Mouse (Mus musculus) 3134 (cell line): ENCODE results near the gene Bhmt2.

Experiments
- DNase-seq: peaks from one replicate; pipeline ENCODE4 v3.0.0-alpha.2; 2011; ENCODE audit warnings: low spot score; ENCODE audit not compliant: insufficient read length; ENCODE audit errors: extremely low read depth

Bhmt2 gene

DNA sequence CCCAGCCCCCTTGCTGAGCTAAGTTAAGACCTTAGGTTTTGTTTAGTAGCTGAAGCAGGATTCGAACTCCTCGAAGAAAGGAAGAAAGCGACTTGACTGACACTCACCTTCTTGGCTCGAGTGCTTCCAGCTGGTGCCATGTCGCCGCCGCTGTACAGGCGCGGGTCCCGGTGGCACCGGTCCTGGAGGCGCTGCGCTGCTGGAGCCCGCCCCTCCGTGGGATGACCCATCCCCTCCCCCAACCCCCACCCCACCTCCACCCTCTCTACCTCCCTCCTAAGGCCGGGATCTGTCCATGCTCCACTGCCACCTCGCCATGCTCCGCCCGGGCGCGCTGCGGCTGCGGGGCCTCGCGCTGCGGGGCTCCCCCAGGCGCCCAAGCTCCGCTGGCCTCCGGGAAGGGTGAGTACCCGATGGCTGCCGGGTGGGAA lies at the start of gene Bhmt2, which contains the start of gene Dmgdh:
Gene Bhmt2 (minus strand): TSS at position 172 of the 431 bp plus-strand sequence.
Gene Dmgdh (plus strand): TSS at position 303 of the 431 bp plus-strand sequence.
- no peak for DNase-seq

DNA sequence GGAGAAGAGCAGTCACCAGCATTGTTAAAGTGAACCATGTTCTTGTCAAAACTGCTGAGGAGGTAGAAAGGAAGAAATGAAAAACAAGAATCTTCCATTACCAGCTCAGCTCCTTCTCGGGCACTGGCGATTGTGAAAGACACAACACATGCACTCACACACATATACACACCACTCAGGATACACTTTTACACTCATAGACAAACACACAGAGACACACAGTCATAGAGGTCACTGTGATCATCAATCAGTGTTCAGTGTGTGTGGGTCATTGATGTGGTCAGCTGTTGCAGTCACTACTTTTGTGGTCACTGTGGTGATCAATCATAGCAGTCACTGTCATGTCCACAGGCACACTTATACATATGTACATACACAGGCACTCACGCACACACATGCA lies 49.4 kb upstream of the Bhmt2 start:
- DNase-seq, result no peak

DNA sequence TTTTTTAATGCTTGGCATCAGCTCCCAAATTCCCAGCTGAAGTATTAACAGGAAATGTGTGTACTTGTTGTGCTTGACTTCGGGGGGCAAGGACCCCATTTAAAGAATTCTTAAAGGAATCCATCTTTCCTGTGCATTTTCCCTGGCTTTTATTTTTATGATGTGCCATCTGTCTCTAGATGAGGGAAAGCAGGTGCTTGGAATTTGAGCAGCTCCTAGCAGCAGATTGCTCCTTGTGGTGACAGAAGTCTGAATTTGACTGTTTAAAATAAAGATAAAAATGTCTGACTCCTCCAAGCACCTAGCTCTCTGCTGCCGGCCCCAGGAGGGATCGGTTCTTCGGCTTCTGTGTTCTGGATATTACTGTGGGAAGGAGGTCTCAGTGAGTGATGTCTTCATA lies 47.8 kb upstream of the Bhmt2 start:
- DNase-seq, result no peak

DNA sequence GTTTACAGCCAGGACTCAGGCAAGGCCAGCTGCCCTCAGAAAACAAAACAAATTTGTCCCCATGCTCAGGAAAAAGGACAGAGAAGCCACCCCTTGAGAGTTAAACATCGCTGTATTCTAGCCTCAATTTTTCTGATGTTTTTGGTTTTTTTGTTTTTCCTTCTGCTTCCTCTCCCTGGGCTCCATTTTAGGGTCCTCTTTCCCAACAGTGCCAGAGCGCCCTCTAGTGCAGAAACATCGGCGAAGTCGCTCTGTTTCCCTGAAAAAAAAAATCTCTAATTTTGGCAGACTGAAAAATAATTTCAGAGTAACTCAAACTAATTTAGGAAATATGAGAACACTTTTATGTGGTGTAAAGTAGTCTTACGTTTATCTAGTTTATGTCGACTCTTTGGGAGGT lies 44.8 kb upstream of the Bhmt2 start:
- peak; percentile 9 for DNase-seq

DNA sequence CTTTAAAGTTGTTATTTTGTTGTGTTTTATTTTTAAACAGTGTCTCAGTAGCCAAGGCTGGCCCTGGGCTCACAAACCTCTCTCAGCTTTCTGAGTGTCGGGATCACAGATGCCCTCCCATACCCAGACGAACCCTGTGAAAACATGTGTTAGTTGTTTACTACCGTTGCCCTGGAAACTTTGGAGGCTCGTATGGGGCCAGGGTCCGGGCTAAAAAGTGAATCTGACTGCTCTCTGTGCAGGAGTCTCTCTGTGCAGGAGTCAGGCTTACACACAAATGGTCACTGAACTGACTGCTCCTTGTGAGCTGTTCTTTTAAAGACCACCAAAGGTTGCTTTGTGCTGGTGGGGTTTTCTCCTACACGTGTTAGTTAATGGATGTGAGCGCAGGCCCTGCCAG lies 43.0 kb upstream of the Bhmt2 start:
- DNase-seq, result no peak

DNA sequence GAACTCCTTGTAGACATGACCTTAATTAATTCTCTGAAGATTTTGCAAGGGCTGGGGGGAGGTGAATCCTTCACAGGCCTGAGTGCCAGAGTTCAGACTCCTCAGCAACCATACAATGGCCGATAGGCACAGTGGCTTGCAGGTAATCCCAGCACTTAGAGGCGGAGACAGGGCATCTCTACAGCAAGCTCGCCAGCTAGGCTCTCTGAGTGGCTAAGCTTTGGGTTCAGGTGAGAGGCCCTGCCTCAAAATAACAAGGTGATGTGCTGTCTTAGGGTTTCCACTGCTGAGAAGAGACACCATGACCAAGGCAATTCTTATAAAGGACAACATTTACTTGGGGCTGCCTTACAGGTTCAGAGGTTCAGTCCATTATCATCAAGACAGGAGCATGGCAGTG lies 39.7 kb upstream of the Bhmt2 start:
- DNase-seq, result no peak

DNA sequence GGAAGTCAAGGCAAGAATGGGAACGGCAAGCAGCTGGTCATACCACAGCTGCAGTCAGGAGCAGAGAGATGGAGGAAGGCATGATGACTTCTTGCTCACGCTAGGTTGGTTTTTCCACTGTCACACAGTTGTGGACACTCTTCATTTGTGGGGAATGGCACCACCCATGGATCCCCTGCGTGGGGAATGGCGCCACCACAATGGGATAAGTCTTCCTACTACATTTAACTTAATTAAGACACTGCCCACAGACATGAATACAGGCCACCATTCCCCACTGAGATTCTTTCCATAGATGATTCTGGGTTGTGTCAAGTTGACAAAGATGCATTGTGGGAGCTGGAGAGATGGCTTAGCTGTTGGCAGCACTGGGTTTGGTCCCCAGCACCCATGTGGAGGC lies 38.3 kb upstream of the Bhmt2 start:
- DNase-seq, result no peak

DNA sequence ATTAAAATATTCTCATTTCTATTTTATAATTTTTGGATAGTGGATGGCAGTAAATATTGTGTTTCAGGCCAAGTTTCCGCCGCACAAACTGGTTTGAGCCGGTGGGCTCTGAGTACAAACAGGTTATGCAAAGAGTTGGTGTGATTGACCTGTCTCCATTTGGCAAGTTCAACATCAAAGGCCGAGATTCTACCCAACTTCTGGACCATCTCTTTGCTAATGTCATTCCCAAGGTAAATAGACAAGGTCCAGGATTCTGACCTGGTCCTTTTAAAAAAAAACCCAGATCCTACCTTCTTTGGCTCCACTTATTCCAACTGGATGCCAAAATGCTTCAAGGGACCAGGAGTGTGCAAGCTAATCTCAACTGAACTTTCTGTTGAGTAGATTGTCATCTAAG lies 37.1 kb upstream of the Bhmt2 start:
- no peak for DNase-seq

DNA sequence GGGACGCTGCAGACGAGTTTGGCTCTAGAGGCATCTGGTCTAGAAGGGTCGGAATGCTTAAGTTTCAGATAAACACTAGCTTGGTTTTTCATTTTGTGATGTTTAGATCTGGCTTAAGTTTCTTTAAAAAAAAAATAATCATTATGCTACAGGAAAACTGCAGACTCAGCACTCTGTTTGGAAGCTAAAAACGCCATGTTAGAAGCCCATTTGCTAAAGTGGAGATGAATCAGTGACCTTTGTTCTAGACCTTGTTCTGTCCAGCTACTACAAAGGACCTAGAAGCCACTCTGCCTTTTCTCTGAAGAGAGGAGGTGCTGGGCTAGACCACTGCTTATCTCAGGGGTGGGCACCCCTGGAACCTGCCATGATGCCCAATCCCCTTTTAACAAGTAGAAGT lies 36.2 kb upstream of the Bhmt2 start:
- no peak for DNase-seq

DNA sequence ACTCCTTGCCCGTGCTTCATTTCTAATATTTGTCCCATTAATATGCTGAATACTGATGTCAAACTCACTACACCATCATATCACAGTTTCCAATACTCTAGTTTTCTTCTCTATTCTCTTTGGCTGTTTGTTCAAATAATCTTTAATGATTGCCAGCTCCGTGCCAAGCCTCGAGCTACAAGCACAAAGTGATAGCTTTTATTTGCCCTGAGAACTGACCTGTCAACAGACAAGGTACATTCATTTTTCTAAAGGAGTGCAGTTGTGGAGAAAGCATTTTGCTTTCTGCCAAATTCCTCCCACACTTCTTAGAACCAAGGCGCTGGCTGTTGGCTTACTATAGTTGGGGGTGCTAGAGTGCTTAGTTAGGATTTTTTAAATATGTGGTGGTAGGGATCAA lies 33.2 kb upstream of the Bhmt2 start:
- no peak for DNase-seq

DNA sequence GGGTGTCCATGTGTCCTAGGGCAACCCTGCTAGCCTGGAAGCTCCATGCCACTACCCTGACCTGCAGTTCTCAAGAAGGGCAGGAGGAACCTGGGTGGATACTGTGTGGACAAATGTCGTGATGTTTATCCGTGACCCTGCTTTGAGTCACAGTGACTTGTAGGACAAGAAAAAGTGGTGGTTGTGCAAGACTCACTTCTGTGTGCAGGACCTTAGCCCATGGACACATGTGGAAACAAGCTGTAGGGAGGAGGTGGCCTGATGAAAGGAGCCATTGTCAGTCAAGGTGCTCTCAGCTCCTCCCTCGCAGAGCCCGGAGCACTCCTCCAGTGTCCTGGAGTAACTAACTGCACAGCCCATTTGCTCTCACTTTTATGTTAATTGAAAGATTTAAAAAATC lies 31.6 kb upstream of the Bhmt2 start:
- no peak for DNase-seq

DNA sequence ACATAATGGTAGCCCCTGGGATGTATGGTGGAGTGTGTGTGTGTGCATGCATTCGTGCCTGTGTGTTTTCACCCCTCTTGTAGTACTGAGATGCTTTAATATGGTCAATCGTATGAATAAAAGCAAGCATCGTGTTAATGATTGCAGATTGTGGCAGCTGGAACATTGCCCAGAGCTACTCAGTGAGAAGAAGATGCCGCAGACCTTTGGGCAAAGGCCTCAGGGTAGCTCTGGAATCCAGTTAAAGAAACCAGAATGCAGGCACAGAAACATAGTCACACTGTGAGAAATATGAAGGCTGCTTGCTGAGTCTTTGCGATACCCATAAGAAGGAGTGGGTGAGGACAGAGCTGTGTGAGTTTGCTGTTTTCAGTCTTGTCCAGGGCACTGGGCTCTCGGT lies 24.8 kb upstream of the Bhmt2 start:
- no peak for DNase-seq

DNA sequence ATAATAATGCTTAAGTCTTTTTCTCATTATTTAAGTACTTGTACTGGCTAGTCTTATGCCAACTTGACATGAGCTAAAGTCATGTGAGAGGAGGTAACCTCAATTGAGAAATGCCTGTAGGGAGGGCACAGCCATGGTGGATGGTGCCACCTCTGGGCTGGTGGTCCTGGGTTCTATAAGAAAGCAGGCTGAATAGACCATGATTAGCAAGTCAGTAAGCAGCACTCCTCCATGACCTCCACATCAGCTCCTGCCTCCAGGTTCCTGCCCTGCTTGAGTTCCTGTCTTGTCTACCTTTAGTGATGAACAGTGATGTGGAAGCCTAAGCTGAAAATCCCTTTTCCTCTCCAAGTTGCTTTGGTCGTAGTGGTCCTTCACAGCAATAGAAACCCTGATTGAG lies 16.7 kb upstream of the Bhmt2 start:
- DNase-seq, result no peak

DNA sequence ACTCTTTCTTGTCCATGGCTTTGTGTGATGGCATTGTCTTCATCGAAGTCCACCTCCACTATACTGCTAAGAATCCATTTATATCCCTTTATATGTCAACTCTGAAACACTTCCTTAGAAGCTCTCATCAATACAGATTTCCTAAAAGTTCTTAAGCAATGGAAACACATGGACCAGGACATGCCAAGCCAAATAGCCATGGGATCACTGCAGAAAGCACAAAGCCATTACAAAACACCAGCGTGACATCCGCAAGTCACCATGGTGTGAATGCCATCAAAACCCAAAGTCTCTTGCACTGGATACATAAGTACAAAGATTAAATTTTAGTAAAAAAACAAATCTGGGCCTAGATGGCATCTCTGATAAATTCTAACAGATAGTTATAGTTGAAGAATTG lies 15.5 kb upstream of the Bhmt2 start:
- no peak for DNase-seq

DNA sequence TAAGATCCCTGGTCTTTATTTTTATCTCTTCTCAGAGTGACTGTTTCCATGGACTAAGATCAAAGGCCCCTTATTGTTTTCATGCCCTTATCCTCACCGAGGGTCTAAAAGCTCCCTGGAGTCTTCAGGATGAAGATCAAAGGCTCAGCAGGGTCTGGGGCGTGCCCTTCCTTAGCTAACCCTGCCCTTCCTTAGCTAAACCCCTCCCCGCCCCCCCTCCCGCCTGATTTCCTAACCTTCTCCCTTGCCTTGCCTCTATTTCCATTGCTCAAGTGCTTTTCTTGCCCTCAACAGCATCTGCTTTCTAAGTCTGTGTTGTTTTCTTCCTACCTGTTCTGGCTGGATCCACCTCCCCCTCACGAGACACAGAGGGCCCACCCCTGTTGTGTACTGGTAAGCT lies 13.2 kb upstream of the Bhmt2 start:
- no peak for DNase-seq

DNA sequence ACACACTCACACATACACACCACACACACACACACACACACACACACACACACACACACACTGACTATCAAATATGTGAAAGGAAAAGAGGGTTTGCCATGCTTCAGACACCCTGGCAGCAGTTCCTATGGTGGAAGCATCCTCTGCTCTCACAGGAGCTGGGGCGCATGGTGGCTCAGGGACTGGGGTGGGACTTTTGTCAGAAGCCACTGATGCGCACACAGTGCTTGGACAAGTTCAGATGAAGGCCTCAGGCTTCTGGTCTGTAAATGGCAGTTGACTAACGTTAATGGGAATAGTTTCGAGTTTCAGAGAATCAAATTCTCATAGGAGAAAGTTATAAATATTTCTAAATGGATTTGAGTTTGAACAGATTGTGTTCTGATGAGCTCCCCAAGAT lies 11.1 kb upstream of the Bhmt2 start:
- no peak for DNase-seq

DNA sequence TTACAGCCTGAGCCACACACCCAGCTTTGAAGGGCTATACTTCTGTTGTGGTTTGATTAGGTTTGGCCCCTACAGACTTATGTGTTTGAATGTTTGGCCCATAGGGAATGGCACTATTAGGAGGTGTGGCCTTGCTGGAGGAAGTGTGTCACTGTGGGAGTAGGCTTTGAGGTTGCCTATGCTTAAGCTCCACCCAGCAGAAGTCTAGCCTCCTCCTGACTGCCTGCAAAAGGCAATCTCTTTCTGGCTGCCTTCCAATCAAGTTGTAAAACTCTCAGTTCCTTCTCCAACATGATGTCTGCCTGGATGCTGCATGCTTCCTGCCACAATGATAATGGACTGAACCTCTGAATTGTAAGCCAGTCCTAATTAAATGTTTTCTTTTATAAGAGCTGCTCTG lies 9.2 kb upstream of the Bhmt2 start:
- no peak for DNase-seq

DNA sequence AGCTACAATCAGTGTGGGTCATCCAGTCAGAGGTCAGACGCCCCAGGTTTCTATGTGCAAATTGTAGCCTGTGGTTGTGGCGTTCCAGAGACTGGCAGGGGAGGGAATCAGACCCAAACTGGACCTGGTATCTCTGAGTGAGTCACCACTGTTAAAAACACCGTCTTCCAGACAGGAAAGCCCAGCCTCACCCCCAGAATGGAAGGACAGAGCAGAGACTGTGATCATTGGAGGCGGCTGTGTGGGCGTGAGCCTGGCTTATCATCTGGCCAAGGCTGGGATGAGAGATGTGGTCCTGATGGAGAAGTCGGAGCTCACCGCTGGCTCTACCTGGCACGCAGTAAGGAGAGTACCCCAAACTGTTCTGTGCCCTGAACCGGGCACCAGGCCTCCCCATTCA lies 2.8 kb upstream of the Bhmt2 start:
- DNase-seq, result no peak

DNA sequence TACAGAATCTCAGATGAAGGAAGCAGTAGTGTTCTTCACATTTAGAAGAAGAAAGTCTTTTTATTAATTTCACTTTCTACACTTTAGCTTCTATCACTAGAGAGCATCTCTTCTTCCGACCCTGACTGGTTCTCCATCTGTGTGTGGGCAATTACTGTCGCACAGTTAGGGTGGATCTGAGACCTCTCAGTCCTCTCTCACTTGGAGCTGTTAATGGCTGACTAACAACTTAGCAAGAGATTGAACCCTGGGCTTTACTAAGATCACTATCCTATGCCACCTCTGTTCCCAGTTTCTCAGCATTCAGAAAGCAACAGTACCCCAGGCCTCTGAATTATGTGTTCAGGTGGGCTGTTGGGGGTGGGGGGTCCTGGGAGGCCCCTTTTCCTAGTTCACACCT lies 806 bp downstream of the Bhmt2 start:
- no peak for DNase-seq

DNA sequence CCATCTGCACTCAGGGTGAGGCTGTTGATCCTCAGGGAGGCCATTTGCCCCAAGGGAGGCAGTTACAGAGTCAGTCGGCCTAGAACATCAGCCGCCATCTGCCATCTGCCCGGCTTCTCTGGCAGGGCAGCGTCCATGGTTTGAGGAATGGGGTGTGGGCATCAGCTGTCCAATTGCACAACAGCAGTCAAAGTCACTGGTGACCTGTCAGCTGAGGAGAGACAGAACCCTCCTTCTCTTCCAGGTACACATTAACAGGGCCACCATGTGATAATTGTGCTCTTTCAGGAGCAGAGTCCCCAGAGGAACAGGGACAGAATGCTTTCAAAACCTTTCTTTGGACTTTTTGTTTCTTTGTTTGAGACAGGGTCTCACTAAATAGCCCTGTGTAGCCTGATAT lies 1.7 kb downstream of the Bhmt2 start:
- no peak for DNase-seq

DNA sequence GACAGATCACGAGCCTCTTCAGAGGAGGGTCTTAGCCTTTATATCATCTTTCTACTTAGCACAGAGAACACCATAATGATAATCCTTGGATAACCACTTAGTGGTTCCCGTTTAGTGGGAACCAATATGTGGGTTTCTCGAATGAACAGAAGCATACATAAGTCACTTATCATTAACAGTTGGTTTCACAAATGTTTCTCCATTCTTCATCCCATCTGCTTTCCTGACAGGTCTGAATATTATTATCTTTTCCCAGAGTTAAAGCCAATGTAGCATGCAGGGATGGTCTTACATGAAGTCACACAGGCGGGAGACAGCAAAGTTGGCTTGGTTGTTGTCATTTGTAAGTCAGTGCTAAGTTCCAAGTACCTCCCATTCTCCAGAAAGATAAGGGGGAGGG lies 6.5 kb downstream of the Bhmt2 start:
- no peak for DNase-seq

DNA sequence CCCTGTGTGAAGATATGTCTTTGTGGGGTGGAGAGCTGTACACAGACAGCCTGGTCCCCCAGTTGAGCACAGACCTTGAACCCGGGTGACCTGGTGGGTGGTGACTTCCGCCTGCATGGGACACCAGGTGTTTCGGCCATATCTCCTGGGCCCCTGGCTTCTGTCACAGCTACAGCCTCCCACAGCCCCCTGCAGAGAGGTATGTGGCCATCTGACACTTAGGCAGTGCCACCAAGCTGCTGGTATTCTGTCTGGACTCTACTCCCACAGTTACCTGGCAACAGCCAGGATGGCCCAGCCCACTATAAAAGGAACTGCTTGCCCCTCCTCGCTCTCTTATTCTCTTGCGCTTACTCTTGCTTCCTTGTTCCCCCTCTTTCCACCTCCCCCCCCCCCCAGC lies 16.2 kb downstream of the Bhmt2 start:
- DNase-seq, result no peak

DNA sequence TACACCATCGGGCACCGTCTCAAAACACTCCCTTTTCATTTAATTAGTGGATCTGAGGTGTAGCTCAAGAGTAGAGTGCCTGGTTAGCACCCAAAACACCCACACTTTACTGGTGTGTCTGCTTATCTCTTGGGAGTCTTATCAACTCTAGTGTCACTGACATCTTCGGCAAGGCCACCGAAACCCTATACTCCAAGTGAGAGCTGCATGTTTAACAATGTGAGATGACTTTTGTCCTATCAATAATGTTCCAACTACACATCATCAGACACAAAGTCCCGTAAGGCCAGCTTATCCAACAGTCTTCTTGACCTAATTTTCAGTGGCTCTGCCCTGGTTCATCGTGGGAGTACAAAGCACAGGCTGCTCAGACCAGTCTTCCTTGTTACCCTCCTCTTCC lies 20.7 kb downstream of the Bhmt2 start:
- no peak for DNase-seq
